Mouse (Mus musculus) small intestine, adult 2 months (tissue): ENCODE data around the gene Gnptab.

Experiments
- CTCF ChIP-seq: fragments of 200-500 bp; IDR thresholded peaks from 2 replicates; pipeline ENCODE4 v1.5.1; 2012; ENCODE audit warnings: low read depth, mild to moderate bottlenecking, control low read depth, inconsistent platforms, low read length, moderate library complexity, mixed read lengths; ENCODE audit not compliant: insufficient replicate concordance, insufficient read length; ENCODE audit errors: extremely low read depth
- POLR2A ChIP-seq: fragments of 200-500 bp; IDR thresholded peaks from 2 replicates; pipeline ENCODE4 v1.6.1; 2012; ENCODE audit warnings: low read depth, mild to moderate bottlenecking, control low read depth, inconsistent platforms, low read length, moderate library complexity

DNA sequence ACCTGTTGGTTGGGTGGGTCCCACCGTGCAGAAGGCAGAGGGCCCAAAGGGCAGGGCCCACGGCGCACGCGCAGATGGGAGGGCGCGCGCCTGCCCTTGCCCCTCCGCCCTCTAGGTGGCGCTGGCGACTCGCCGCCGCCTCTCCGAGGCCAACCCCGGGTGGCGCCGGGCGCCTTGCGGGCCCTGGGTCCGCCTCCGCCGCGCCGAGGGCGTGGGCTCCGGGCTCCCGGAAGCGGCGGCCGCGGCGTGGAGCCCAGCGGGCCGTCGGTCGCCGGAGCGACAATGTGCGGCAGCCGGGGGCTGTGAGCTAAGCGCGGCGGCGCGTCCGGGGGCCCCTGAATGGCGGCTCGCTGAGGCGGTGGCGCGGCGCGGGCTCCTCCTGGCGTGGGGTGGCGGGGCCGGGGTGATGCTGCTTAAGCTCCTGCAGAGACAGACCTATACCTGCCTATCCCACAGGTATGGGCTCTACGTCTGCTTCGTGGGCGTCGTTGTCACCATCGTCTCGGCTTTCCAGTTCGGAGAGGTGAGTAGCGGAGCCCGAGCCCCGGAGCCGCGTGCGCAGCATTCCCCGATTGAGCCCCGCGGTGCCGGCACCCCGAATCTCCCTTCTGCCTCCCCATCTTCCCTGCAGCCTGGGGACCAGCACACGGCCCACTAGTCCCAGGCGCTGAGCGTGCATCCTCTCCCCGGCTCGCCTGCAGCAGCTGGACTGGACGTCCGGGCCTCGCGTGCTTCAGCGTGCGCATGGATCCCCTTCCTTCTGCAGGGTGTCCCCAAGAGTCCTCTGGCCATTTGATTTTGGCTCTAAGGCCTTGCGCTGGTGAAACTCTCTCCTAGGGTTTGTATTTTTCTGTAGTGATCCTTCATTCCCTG, at the start of gene Gnptab, which contains the start of gene Dram1:
- TF ChIP-seq CTCF (peak; percentile 85), POLR2A (peak; percentile 57; the same call in 1 of the 2 replicates)
